Mouse (Mus musculus): ENCODE measurements at regions not wholly inside any gene's neighbourhood (a gene's known extent, or its start where the extent isn't known, plus 50 kb on each side); places are given as distances from the start of the nearest gene placed in this dataset.

- peak; percentile 69 for DNase-seq (ENCODE audit: low read depth)
Measured at GRCm38 (mm10) chr1:177568056-177568816, 126.1 kb downstream of the Zbtb18 start.

GRCm38 (mm10) chr1:177569572-177569971, 127.4 kb downstream of the Zbtb18 start:
- peak; percentile 8 for DNase-seq (ENCODE audit: low read depth)

GRCm38 (mm10) chr1:177573017-177573725, 131.0 kb downstream of the Zbtb18 start:
- DNase-seq (ENCODE audit: low read depth): no peak

- DNase-seq (ENCODE audit: low read depth): no peak
Measured at GRCm38 (mm10) chr1:177573781-177574180, 131.6 kb downstream of the Zbtb18 start.

GRCm38 (mm10) chr1:177574312-177574711, 132.2 kb downstream of the Zbtb18 start:
- no peak for DNase-seq (ENCODE audit: low read depth)

GRCm38 (mm10) chr1:177584302-177584886, 142.2 kb downstream of the Zbtb18 start:
- DNase-seq (ENCODE audit: low read depth): no peak

GRCm38 (mm10) chr1:177585320-177585719, 143.2 kb downstream of the Zbtb18 start:
- DNase-seq (ENCODE audit: low read depth): no peak

GRCm38 (mm10) chr1:177589034-177589433, 140.6 kb upstream of the 1700016C15Rik start:
- no peak for DNase-seq (ENCODE audit: low read depth)

- no peak for DNase-seq (ENCODE audit: low read depth)
Measured at GRCm38 (mm10) chr1:177589656-177590055, 140.0 kb upstream of the 1700016C15Rik start.

GRCm38 (mm10) chr1:177591742-177592141, 137.9 kb upstream of the 1700016C15Rik start:
- DNase-seq (ENCODE audit: low read depth): no peak

- DNase-seq (ENCODE audit: low read depth): no peak
Measured at GRCm38 (mm10) chr1:177592337-177592736, 137.3 kb upstream of the 1700016C15Rik start.

GRCm38 (mm10) chr1:177594341-177594740, 135.3 kb upstream of the 1700016C15Rik start:
- DNase-seq (ENCODE audit: low read depth): no peak

GRCm38 (mm10) chr1:177595326-177595914, 134.2 kb upstream of the 1700016C15Rik start:
- DNase-seq (ENCODE audit: low read depth): no peak

GRCm38 (mm10) chr1:177597036-177597435, 132.6 kb upstream of the 1700016C15Rik start:
- DNase-seq (ENCODE audit: low read depth): no peak

GRCm38 (mm10) chr1:177605353-177605969, 124.2 kb upstream of the 1700016C15Rik start:
- no peak for DNase-seq (ENCODE audit: low read depth)

- DNase-seq (ENCODE audit: low read depth): no peak
Measured at GRCm38 (mm10) chr1:177607565-177607964, 122.0 kb upstream of the 1700016C15Rik start.

GRCm38 (mm10) chr1:177608551-177609020, 121.0 kb upstream of the 1700016C15Rik start:
- no peak for DNase-seq (ENCODE audit: low read depth)

GRCm38 (mm10) chr1:177609226-177609625, 120.4 kb upstream of the 1700016C15Rik start:
- no peak for DNase-seq (ENCODE audit: low read depth)

GRCm38 (mm10) chr1:177609683-177610082, 119.9 kb upstream of the 1700016C15Rik start:
- DNase-seq (ENCODE audit: low read depth): no peak

- DNase-seq (ENCODE audit: low read depth): no peak
Measured at GRCm38 (mm10) chr1:177610156-177610555, 119.5 kb upstream of the 1700016C15Rik start.

GRCm38 (mm10) chr1:177612546-177612945, 117.1 kb upstream of the 1700016C15Rik start:
- DNase-seq (ENCODE audit: low read depth): no peak

GRCm38 (mm10) chr1:177615609-177616008, 114.0 kb upstream of the 1700016C15Rik start:
- DNase-seq (ENCODE audit: low read depth): no peak

All from 416B (cell line).